Mouse (Mus musculus): ENCODE data around the gene Nr5a1.

Nr5a1 gene

DNA sequence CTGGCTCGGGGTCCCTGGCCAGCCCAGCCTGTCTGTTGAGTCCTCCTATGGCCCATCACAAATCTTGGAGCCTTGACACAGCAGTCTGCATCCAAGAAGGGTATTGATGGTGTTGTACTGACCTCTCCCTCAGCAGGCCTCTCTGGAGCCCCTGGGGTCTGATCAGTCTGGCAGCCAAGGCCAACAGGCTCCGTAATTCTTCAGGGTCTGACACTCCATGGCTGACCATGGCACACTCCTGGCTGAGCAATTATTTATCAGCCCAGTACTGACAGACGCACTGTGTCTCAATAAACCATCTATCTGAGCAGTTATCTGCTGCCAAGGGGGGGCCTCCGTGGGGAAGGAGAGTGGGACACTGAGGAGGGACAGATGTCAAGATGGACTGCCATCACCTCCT lies 9.3 kb downstream of the Nr5a1 start:
- DNase-seq (ENCODE audit: low read depth, low spot score): no peak

DNA sequence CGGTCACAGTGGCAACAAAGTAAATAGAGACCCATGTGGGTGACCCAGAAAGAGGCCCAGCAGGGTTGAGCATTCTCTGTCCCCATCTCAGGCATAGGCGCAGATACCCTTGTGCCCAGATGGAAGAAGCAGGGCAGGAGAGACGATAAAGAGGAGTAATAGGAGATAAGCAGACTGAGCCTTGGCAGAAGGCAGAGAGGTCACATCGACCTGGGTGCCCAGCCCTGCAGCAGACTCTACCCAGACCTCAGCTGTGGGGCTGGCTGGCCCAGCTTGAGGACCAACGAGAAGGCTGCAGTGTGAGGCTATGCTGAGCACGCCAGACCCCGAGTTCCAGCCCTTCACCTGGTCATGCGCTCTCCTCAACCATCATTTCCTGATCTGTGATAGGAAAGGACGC lies 10.0 kb downstream of the Nr5a1 start:
- DNase-seq (ENCODE audit: low read depth, low spot score): no peak

DNA sequence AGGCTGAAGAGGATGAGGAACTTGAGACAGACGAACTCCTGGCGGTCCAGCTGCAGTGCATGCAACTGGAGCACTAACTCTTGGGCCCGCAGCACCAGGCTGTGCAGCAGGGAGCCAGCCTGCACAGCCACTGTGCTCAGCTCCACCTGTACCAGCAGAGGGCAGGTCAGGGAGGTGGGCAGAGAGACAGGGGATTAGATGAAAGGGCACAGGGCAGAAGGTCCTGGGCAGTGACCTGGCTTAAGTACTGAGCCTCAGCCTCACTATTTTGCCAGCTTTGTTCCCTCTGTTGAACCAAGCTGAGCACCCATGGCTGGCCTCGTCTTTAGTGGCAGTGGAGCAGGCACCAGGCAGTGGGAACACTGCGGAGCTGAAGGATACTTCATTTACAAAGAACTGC lies 14.2 kb downstream of the Nr5a1 start:
- DNase-seq (ENCODE audit: low read depth, low spot score): no peak

DNA sequence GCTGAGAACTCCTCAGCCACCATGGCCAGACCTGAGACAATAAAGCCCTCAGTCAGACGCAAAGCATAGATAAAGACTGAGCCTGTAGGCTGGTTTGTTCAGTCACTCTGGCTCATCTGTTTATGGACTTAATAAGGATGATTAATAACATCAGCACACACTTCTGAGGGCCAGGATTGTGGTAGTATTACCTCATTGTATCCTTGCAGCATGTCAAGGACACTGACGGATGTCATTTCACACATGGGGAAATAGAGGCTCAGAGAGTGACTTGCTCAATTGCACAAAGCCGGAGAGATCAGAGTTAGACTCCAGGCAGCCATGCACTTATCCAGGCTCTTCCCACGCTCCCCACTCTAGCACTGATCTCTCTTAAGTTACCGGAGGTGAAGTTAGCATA lies 15.7 kb downstream of the Nr5a1 start:
- no peak for DNase-seq (ENCODE audit: low read depth, low spot score)

DNA sequence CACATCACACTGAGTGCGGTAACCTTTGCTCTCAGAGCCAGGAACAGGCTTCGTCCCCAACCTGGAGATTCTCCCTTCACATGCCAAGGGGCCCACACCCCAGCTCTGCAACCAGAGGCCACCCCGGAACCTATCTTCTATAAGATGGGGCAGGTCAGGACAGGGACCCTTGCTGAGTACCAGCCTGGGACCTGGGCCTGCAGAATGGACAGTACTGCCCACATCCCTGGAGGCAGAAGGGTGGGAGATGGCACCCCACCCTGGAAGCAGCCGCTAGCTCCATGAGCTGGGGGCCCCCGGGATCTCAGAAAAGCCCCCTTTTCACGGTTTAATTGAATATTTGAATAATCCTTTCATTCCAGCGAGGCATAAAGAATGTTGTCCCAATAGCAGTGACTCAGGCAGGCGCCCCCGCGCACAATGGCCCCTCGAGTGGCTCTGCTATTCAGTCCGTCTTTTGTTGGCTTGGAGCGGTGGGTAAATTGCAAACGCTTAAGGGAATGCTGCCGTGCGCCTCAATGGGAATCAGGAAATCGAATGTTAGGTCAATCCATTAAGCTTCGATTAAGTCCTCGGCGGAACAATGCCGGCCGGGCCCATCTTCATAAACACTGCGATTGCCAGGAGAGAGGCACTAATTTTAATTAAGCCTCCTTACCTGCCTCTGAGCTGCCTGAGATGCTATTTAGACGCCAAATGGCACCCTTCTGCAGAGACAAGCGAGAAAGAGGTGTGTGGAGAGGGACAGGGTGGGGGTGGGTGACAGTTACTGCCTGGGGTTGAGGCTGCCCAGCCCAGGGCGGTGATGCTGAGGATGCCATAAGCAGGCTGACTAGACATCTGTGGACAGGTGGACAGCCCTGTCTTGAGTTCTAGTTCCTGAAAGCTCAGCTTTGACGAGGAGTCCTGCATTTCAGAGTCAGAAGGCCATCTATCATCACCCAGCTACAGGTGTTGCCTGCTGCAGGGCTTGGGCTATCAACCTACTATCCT lies 16.9 kb downstream of the Nr5a1 start:
- DNase-seq (ENCODE audit: low read depth, low spot score): no peak

DNA sequence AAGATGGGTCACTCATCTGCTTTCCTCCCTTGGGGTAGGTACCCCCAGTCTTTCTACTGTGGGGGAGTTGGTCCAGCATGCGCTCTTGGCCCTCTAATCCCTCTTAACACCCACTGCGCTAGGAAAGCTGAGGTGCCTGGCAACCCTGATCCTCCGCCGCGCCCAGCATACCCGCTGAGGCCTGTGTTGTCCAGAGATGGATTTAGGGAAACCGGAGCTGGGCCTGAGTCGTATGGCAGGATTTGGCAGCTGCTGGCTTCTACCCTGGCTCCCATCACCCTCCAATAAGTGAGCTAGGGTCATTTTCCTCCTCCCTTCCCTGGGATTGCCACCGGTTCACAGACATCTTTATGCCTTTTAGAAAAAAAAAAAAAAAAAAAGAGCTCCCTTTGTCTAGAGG lies 18.6 kb downstream of the Nr5a1 start:
- no peak for DNase-seq (ENCODE audit: low read depth, low spot score)

DNA sequence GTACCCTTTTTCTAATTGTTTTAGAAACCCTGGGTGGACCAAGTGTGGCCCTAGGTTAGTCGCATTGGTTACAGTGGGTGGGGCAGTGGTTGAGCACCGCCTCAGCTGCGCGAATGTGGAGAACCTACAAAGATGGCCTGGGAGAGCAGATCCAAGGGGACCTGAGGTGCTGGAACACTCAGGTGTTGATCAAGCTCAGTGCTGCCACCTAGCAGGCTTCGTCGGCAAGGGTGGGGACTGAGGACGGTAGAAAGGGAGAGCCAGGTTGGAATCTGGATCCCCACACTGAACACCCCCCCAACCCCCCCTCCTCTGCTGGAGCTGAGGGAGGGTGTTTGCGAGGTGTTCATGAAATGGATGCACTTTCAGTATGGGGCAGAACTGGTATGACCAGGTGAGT lies 22.8 kb downstream of the Nr5a1 start:
- no peak for DNase-seq (ENCODE audit: low read depth, low spot score)

DNA sequence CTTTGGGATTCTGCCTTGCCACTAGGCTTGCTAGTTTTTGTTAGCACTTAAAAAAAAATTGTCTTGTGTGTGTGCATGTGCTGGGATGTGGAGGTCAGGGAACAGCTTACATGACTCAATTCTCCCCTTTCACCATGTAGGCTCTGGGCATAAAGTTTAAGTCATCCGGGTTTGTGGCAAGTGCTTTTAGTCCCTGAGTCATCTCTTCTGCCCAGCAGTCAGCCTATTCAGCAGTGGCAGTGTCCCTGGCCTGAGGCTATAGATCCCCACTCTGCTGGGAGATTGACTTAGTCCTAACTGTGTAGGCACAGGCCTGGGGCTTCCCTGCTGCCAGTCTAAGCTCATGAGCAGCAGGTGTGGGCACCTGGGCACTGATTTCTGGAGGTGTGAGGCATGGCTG lies 24.5 kb downstream of the Nr5a1 start:
- DNase-seq (ENCODE audit: low read depth, low spot score): no peak

DNA sequence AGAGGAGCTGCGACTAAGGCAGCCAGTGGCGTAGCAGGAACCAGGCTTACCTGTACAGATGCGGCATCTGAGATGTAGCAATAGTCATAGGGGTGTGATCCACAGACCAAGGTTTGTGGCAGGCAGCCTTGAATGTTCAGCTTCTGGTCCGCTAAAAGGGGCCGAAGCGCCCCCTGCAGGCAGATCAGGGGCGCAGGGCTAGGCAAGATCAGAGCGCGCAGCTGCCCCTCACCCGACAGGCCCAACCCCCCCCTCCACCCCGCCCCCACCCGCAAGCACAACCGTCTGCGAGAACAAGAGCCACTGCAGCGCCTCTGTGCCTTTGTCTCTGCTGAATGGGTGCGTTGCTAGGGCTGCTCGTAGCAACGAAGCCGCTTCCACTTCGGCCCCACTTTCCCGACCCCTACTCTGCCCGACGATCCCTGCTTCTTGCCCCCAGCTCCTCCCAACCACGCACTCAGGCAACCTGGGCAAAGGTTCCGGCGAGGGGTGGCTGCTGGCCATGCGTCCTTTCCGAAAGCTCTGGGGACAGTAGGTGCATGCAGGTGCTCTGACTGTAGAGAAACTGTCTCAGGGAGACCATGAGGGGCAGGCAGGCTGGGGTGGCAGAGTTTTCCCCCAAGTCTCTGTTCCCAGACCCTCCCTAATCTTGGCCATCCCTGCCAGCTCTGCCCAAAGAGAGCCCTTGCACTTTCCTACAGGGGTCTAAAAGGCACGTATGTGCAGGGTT lies 25.4 kb downstream of the Nr5a1 start:
- DNase-seq (ENCODE audit: low read depth, low spot score): peak; percentile 63

DNA sequence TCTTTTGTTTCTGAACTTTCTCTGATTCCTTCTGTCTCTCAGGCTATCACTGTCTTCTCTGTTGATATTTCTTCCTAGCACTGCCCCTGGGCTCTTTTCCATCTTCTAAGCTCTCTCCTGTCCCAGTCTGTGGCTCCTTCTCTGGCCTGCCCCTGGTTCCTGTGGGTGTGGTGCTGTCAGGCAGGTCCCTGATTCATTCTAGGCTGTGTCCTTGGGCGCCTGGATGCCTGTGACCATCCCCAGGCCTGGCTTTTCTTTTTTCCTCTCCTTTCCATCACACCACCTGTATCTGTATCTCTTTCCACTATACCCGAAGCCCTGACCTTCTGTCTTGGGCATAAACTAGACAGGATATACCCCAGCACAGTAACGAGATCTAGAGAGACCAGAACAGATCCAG lies 28.6 kb downstream of the Nr5a1 start:
- DNase-seq (ENCODE audit: low read depth, low spot score): no peak

DNA sequence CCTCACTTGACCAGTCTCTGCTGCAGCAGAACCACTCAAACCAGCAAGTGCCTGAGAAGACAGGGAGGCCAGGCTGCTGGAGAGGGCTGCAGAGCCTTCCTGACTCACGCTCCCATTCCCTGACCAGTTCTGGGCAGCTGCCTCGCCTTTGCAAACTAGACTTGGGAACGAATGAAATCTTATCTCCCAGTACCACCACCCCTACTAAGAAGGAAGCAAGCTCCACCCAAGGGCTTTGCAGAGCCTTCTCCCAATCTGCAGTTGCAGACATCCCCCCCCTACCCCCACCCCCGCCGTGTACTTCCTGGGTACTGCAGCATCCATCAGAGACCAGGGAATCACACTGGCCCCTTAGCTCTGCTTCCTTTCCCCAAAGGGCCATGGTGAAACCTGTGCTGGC lies 31.3 kb downstream of the Nr5a1 start:
- no peak for DNase-seq (ENCODE audit: low read depth, low spot score)

DNA sequence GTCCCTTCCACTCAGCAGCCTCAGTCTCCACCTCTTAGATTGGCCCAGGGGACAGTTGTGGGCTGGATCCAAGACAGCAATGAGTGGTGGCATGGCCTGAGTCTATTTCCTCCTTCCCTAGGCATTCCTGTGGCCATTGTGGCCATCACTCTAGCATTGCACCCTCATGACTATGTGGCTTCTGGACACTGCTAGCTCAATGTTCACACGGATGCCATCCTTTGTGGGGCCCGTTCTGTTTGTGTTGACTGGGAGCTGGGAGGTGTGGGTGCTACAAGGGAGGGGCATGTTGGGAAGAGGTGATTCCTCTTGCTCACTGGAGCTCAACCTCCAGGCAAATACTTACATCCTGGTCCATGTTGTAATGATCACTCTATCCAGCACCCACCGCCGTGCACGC lies 32.1 kb downstream of the Nr5a1 start:
- DNase-seq (ENCODE audit: low read depth, low spot score): no peak

DNA sequence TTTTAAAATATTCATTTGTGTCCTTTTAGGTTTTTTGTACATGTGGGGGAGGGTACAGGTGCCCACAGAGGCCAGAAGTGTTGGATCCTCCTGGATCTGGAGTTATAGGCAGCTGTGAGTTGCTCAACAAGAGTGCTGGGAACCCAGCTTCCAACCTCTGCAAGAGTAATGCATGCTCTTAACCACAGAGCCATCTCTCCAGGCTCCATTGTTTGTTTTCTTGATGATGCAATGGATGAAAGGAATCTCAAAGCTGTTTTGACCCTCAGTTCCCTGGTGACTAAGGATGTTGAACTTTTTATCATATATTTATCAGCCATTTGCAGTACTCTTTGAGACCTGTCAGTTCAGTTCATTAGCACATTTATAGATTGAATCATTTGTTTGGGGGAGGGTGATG lies 35.4 kb downstream of the Nr5a1 start:
- no peak for DNase-seq (ENCODE audit: low read depth, low spot score)

DNA sequence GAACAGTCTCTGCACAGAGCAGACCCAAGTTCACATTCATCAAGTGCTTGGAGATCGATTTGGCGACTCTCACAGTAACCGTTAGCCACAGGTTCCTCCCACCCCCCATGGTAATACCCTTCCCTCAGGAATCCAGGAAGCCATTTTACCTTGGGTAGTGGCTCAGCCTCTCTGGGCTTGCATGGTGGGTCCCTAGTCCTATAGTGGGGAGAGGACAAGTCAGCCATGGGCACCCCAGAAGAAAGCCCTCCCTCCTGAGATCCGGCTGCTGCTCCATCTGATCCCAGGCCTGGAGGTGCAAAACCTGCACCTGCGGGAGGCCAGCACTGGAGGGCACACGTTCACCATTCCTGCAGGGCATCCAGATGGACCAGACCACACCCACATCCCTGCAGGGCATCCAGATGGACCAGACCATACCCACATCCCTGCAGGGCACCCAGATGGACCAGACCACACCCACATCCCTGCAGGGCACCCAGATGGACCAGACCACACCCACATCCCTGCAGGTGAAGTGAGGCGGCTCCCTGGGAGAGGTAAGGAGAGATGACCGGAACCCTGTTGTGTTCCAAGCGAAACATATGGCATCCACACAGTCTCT lies 38.9 kb downstream of the Nr5a1 start:
- no peak for DNase-seq (ENCODE audit: low read depth, low spot score)

DNA sequence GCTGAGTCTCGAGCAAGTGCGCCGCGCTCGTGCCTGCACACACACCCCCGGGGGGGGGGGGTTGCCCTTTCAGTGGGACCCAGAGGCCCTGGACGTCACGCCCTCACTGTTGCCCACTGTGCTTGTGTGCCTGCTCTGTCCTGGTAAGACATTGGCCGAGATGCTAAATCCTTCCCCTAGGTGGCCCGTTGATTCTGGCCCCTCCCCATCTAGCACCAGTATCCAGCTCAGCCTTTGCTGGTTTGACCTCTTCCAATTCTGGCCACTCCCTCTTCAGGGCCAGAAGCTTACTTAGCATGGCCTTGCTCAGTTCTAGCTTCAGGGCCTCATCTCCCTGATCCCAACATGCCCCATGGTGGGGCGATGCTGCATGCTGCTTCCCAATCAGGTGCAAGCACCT lies 41.8 kb downstream of the Nr5a1 start:
- no peak for DNase-seq (ENCODE audit: low read depth, low spot score)

DNA sequence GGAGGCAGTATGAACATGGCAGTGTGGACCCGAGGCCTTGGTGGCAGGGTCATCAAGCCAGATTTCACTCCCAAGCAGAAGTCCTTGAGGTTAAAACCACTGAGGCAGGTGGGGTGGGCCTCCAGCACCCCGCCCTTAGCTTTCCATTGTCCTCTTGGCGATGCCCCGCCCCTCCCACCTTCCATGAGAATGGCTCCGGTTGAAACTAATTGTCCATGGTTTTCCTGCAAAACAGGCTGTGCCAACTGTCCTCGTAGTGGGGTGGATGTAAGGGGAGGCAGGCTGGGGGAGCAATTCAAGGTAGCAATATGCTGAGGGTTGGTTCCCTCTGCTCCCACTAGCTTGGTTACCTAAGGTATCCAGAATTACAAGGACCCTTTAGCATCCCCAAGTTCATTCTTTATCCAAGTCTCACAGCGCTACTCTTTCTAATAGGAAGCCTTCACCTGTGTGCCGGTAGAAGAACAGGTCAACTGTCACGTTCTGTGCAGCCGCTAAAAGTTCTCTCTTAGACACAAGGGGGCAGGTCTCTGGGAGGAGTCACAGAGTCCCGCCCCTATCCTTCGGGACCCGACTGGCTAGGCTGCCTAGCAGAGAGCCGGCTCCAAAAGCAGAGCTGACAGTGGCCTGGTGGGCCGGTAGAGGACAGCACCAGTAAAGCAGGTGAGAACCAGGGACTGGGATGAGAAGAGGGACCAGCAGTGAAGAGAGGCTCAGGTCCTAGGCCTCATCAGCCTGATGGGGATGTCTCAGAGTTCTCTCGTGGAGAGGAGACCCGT lies 45.4 kb downstream of the Nr5a1 start:
- no peak for DNase-seq (ENCODE audit: low read depth, low spot score)

DNA sequence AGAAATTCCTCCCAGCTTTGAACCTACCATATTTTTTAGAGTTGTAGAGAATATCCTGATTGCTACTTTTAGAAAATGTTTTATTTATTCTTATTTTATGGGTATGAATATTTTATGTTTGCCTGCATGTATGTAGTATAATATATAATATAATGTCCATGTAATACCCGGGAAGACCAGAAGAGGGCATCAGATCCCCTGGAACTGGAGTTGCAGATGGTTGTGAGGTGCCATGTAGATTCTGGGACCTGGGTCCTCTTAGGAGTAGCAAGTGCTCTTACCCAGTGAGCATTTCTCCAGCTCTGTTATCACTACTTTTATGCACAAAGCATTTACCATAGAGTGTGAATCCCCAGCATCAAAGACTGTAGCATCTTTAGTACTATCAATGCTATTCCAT lies 52.9 kb downstream of the Nr5a1 start:
- no peak for DNase-seq (ENCODE audit: low read depth, low spot score)

DNA sequence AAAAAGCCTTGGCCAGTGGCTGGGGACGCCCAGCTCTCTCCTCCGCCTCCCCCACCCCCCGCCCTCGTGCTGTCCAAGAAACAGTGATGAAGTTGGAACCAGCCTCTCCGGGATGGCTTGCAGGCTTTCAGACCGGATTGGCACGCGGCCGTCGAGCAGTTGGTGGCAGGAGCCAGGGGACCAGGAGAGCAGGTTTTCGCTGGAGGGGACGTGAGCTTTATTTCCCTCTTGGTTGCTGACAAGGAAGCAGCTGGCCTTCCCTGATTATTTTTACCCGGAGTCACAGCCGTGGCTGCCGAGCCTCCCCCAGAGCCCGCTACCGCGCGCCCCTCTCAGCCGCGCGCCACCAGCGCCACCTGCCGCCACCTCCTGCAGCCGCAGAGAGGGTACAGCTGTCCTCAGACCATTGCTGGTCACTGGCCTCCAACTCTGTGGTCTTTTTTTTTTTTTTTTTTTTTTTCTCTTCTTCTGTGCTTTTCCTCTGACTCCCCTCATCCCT lies 56.0 kb downstream of the Nr5a1 start:
- DNase-seq (ENCODE audit: low read depth, low spot score): peak; percentile 57

DNA sequence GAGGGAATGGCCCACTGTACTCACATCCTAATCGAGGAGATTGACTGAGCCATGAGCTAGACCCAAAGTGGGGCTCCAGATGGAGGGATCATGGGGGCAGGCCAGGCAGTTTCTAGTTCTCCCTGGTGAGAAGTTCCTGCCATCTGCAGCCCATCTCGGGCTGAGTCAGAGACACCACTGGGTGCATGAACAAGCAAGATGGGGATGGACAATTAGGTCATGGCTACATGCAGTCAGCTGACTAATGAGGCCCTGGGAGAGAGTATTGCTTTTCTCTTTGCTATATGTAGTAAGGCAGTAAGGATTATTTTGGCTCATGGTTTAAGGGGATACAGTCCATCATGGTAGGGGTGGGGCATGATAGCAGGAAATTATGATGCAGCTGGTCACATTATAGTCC lies 60.6 kb downstream of the Nr5a1 start:
- no peak for DNase-seq (ENCODE audit: low read depth, low spot score)

DNA sequence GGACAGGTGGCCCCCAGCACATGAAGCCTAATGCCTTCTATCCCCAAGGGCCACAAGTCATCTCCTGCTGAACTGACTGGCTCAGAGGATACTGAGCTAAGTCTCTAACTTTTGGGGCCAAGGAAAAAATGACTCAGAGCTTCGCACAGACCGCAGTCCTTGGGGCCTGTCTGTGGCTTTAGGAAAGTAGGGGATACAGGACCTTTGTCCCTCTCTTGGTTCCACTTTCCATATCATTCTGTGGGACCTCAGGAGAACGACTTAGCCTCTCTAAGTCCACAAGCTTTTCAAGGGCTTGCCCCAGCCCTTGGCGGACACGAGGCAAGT lies 61.1 kb downstream of the Nr5a1 start:
- no peak for DNase-seq (ENCODE audit: low read depth, low spot score)

DNA sequence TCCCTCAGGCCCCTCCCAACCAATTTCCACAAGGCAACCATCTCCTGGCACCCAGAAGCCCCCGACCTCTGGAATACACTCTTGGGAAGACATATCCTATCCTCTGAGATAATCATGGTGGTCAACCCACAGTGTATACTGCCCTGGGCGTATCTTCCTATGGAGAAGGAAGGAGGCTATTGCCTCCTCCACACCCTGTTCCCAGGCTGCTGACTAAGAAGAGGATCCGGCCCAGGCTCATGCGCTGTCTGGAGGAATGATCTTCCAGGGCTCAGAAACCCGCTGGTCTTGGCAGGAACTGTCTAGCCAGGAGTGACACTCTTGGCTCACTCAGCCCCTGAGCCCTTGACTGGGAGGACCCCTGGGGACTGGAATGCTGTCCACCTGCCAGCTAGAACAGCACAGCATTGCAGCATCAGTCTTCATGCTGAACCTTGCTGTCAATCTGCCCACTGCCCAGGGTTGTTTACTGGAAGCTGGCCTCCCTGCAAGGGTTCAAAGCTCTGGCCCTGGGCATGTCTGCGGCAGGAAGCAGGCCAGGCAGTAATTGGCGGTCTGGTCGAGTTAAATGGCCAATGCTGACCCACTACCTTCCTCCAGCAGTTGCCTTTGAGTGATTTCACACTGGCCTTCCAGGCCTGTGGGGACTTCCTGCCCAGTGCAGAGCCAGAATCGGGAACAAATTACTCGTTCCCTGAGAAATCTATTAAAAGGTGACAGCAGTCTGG lies 61.6 kb downstream of the Nr5a1 start:
- DNase-seq (ENCODE audit: low read depth, low spot score): no peak

Measured in embryo, embryonic 11.5 days (tissue).